Mouse (Mus musculus) hindbrain, embryonic 14.5 days (tissue): ENCODE data around the gene Cyp11a1. TPM values are rescaled to one million over a fixed set of nuclear protein-coding genes. Genes with fewer than 3 reads are reported as not detected.

Experiments used
- polyA plus RNA-seq: library from polyadenylated mRNA; unstranded; fragments of >200 nt; fragmentation: Nextera tagmentation; extraction: Ambion mirVana; gene quantifications from 2 replicates; pipeline ENCODE4 v1.2.1, GENCODE M21; 2014

The Cyp11a1 gene
- polyA plus RNA-seq, 1 experiment from 2014 or later = 0.39 TPM

Other genes with a start within 250 kb of the Cyp11a1 start
- 55.8 and 65.2 TPM in 2 replicates for gene Clk3, start 240.6 kb upstream of the Cyp11a1 start, polyA plus RNA-seq
- gene Arid3b, start 169.6 kb upstream of the Cyp11a1 start, polyA plus RNA-seq = 6.6 and 8.1 TPM in 2 replicates
- 151 and 160 TPM in 2 replicates for gene Ubl7, start 95.4 kb upstream of the Cyp11a1 start, polyA plus RNA-seq
- gene Sema7a, start 66.3 kb upstream of the Cyp11a1 start, polyA plus RNA-seq = 6.3 and 7.3 TPM in 2 replicates
- gene Stra6, start 57.4 kb downstream of the Cyp11a1 start, polyA plus RNA-seq = 18.1 and 22.1 TPM in 2 replicates
- 0.13 and 0.43 TPM in 2 replicates for gene Ccdc33, start 112.4 kb downstream of the Cyp11a1 start, polyA plus RNA-seq
- 30.4 and 34.8 TPM in 2 replicates for gene Islr, start 197.9 kb downstream of the Cyp11a1 start, polyA plus RNA-seq
- gene Islr2, start 197.9 kb downstream of the Cyp11a1 start, polyA plus RNA-seq = 7.2 and 17.2 TPM in 2 replicates
- 4.3 and 4.4 TPM in 2 replicates for gene Pml, start 243.4 kb downstream of the Cyp11a1 start, polyA plus RNA-seq
- gene Stoml1, start 246.8 kb downstream of the Cyp11a1 start, polyA plus RNA-seq = 103 TPM in 2 replicates